Mouse (Mus musculus) right cerebral cortex, postnatal 36 days (tissue): ENCODE results near the gene Rab11fip4.

Experiments used
- DNase-seq, 2 experiments: peaks; one replicate each; pipeline ENCODE4 v3.0.0; 2022; ENCODE audit warnings: low spot score in 2 of 2, mixed read lengths in 1 of 2

The Rab11fip4 gene

GRCm38 (mm10) chr11:79652921-79653575 lies 62.0 kb downstream of the Rab11fip4 start:
- DNase-seq, result no peak

GRCm38 (mm10) chr11:79654407-79654831 lies 63.4 kb downstream of the Rab11fip4 start:
- DNase-seq, result no peak

- no peak for DNase-seq
Measured at GRCm38 (mm10) chr11:79655592-79655991, 64.6 kb downstream of the Rab11fip4 start.

- DNase-seq, result no peak
Measured at GRCm38 (mm10) chr11:79656491-79656890, 65.5 kb downstream of the Rab11fip4 start.

GRCm38 (mm10) chr11:79657053-79657452 lies 66.0 kb downstream of the Rab11fip4 start:
- DNase-seq, result no peak

GRCm38 (mm10) chr11:79658205-79658825 lies 67.3 kb downstream of the Rab11fip4 start:
- DNase-seq, result no peak

GRCm38 (mm10) chr11:79660361-79661205 lies 69.6 kb downstream of the Rab11fip4 start:
- peak; percentile 69 to 76 for DNase-seq

GRCm38 (mm10) chr11:79661877-79662545 lies 71.0 kb downstream of the Rab11fip4 start:
- DNase-seq, result no peak

- DNase-seq, result peak; percentile 57 to 73
Measured at GRCm38 (mm10) chr11:79663158-79663557, 72.1 kb downstream of the Rab11fip4 start.

- DNase-seq, result no peak
Measured at GRCm38 (mm10) chr11:79663570-79663969, 72.6 kb downstream of the Rab11fip4 start.

GRCm38 (mm10) chr11:79666544-79666943 lies 75.5 kb downstream of the Rab11fip4 start:
- no peak for DNase-seq

GRCm38 (mm10) chr11:79669210-79669609 lies 78.2 kb downstream of the Rab11fip4 start:
- DNase-seq, result no peak

- no peak for DNase-seq
Measured at GRCm38 (mm10) chr11:79669947-79670346, 78.9 kb downstream of the Rab11fip4 start.

- DNase-seq, result no peak
Measured at GRCm38 (mm10) chr11:79670411-79670945, 79.5 kb downstream of the Rab11fip4 start.

- no peak for DNase-seq
Measured at GRCm38 (mm10) chr11:79671668-79672281, 80.8 kb downstream of the Rab11fip4 start.

- DNase-seq, result peak in 1 of 2 experiments; percentile 59
Measured at GRCm38 (mm10) chr11:79673072-79673471, 82.1 kb downstream of the Rab11fip4 start.

GRCm38 (mm10) chr11:79673717-79674116 lies 82.7 kb downstream of the Rab11fip4 start:
- DNase-seq, result no peak

- DNase-seq, result no peak
Measured at GRCm38 (mm10) chr11:79674231-79674630, 83.2 kb downstream of the Rab11fip4 start.

GRCm38 (mm10) chr11:79674632-79675031 lies 83.6 kb downstream of the Rab11fip4 start:
- peak; percentile 80 to 90 for DNase-seq

GRCm38 (mm10) chr11:79675285-79675684 lies 84.3 kb downstream of the Rab11fip4 start:
- no peak for DNase-seq

GRCm38 (mm10) chr11:79675994-79676393 lies 85.0 kb downstream of the Rab11fip4 start:
- no peak for DNase-seq
